Mouse (Mus musculus): ENCODE results near the gene Axl. TPM values are rescaled to one million over a fixed set of nuclear protein-coding genes. Genes with fewer than 3 reads are reported as not detected.
"Not testable (repeated sequence)": the region's sequence is repeated elsewhere in the genome, so short reads cannot be mapped to it uniquely, and the experiment has no call there.

Gene Axl
- total RNA-seq, 2 experiments from 2014 or later = 100 to 102 TPM

GRCm38 (mm10) chr7:25798540-25798939 lies 10.0 kb upstream of the Axl start:
- no peak for DNase-seq (ENCODE audit: low spot score in 2 of 2)

- no peak for DNase-seq (ENCODE audit: low spot score in 2 of 2)
These were observed 6.3 kb upstream of the Axl start for GRCm38 (mm10) chr7:25794775-25795174.

GRCm38 (mm10) chr7:25793679-25794078 lies 5.2 kb upstream of the Axl start:
- DNase-seq (ENCODE audit: low spot score in 2 of 2) = no peak

- not testable (repeated sequence) for DNase-seq (ENCODE audit: low spot score in 2 of 2)
These were observed 4.5 kb upstream of the Axl start for GRCm38 (mm10) chr7:25792966-25793365.

GRCm38 (mm10) chr7:25790615-25791014 lies 2.1 kb upstream of the Axl start:
- no peak for DNase-seq (ENCODE audit: low spot score in 2 of 2)

GRCm38 (mm10) chr7:25789129-25789440 lies 580 bp upstream of the Axl start:
- no peak for DNase-seq (ENCODE audit: low spot score in 2 of 2)

- no peak for DNase-seq (ENCODE audit: low spot score in 2 of 2)
These were observed 867 bp downstream of the Axl start for GRCm38 (mm10) chr7:25787456-25788219.

GRCm38 (mm10) chr7:25786974-25787373 lies 1.5 kb downstream of the Axl start:
- no peak for DNase-seq (ENCODE audit: low spot score in 2 of 2)

GRCm38 (mm10) chr7:25785752-25786151 lies 2.8 kb downstream of the Axl start:
- no peak for DNase-seq (ENCODE audit: low spot score in 2 of 2)

- DNase-seq (ENCODE audit: low spot score in 2 of 2) = no peak
These were observed 3.7 kb downstream of the Axl start for GRCm38 (mm10) chr7:25784808-25785207.

GRCm38 (mm10) chr7:25783746-25784145 lies 4.8 kb downstream of the Axl start:
- DNase-seq (ENCODE audit: low spot score in 2 of 2) = no peak

- no peak for DNase-seq (ENCODE audit: low spot score in 2 of 2)
These were observed 5.8 kb downstream of the Axl start for GRCm38 (mm10) chr7:25782744-25783143.

- DNase-seq (ENCODE audit: low spot score in 2 of 2) = no peak
These were observed 6.4 kb downstream of the Axl start for GRCm38 (mm10) chr7:25781937-25782610.

- no peak for DNase-seq (ENCODE audit: low spot score in 2 of 2)
These were observed 7.1 kb downstream of the Axl start for GRCm38 (mm10) chr7:25781321-25781936.

- DNase-seq (ENCODE audit: low spot score in 2 of 2) = no peak
These were observed 7.8 kb downstream of the Axl start for GRCm38 (mm10) chr7:25780753-25781152.

- no peak for DNase-seq (ENCODE audit: low spot score in 2 of 2)
These were observed 8.5 kb downstream of the Axl start for GRCm38 (mm10) chr7:25780021-25780420.

- no peak for DNase-seq (ENCODE audit: low spot score in 2 of 2)
These were observed 20.3 kb downstream of the Axl start for GRCm38 (mm10) chr7:25768229-25768628.

- no peak for DNase-seq (ENCODE audit: low spot score in 2 of 2)
These were observed 22.4 kb downstream of the Axl start for GRCm38 (mm10) chr7:25766108-25766507.

- no peak for DNase-seq (ENCODE audit: low spot score in 2 of 2)
These were observed 24.3 kb downstream of the Axl start for GRCm38 (mm10) chr7:25764221-25764620.

- DNase-seq (ENCODE audit: low spot score in 2 of 2) = no peak
These were observed 24.8 kb downstream of the Axl start for GRCm38 (mm10) chr7:25763678-25764077.

GRCm38 (mm10) chr7:25761354-25761753 lies 27.2 kb downstream of the Axl start:
- DNase-seq (ENCODE audit: low spot score in 2 of 2) = no peak

GRCm38 (mm10) chr7:25756011-25756410 lies 32.5 kb downstream of the Axl start:
- DNase-seq (ENCODE audit: low spot score in 2 of 2) = peak; percentile 74 to 93
